Mouse (Mus musculus) CD4-positive naive resting alpha-beta T cell, adult 57 days (primary cell): ENCODE results near the gene Gcdh. TPM values are rescaled to one million over a fixed set of nuclear protein-coding genes. Genes with fewer than 3 reads are reported as not detected.

Source experiments
- total RNA-seq: library from RNA; stranded (reverse); gene quantifications from one replicate; pipeline ENCODE4 v1.2.4, GENCODE M21; 2023

Gene Gcdh
- total RNA-seq: 23.6 TPM

DNA sequence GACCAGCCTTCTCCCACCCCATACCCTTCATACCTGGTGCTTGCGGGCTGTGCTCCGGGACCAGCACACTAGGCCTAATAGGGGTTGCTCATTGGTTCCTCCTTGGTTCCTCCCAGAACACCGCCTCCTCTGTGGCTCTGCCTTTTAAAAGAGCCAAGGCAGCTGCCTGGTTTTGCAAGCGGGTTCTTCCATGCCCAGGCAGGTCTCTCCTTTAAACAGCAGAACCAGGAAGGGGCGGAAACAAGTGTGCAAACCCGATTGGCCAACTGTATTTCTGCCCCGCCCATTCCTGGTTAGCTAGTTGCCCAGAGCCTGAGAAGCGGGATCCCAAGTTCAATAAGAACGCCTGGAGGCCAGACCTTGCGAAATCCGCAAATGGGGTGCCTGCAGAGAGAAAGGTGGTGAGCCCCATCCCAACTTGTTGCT lies at the start of gene Gcdh:
Gcdh (minus strand) TSS at position 213 of the 426 bp plus-strand sequence.

DNA sequence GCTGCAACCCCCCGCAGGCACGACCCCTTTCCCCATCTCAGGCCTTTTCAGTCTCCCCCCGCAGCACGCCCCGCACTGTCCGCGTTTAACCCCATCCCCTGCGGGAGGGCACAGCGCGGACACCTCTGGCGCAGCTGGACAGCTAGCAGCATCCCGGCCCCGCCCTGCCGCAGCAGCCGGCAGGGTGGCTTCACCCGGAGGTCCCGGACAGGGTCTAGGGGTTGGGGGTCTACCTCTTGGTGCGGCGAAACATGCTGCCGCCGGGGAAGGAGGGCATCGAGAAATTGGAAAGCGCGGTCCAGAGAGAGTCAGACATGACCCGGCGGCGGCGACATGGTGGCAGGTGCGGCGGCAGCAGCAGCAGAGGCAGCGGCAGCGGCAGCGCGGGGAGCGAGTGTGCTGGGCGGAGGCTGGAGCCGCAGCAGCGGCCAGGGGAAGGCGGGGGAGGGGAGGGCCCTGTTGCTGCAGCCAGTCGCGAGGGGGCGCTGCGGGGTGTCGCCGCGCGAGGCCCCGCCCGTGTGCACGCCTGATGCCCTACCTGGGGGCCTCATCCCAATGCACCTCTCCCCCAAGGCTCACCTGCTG lies 43.3 kb upstream of the Gcdh start, which contains the start of gene Mast1:
Mast1 (minus strand) TSS at position 398 of the 585 bp plus-strand sequence.

DNA sequence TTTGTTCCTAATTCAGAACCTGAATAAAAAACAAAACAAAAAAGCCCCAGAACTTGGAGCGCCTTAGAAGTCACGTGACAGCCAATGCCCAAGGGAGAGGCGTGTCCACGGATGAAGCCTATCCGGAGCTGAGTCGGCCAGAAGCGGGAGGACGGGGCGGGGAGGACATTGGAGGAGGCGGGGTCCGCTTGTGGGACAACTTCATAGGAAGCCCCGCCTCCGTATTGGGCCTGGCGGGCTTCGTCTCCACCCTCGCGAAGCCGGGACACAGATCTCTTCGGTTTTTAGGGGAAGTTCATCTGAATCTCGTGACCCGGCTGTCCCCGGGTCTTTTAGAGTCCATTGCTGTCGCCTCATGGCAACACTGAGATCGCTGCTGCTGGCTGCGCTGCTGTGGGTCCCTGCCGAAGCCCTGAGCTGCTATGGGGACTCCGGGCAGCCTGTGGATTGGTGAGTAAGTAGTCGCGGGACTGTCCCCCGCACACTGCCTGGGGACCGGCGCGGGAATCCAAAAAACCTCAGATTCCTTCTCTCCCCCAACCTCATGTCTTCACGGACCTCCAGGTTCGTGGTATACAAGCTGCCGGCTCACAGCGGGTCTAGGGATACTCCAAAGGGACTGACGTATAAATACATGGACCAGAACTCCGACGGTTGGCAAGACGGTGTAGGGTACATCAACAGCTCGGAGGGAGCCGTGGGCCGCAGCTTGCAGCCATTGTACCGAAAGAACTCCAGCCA lies 14.9 kb upstream of the Gcdh start, which contains the start of gene Dnase2a:
Dnase2a (plus strand) TSS at position 140 of the 741 bp plus-strand sequence.

DNA sequence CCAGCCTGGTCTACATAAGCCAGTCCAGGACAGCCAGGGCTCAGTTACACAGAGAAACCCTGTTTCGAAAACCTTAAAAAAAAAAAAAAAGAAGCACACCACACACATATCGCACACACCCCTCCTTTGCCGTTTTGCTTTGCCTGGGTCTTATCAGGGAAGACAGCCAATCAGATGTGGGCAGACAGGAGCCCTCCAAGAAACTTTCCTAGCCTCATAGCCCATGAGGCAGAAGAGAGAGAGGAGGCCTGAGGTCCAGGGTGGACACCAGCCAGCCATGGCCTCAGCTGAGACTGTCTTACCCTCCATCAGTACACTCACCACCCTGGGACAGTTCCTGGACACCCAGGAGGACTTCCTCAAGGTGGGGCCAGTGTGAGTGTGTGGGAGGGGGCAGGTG lies 8.0 kb upstream of the Gcdh start, which contains the start of gene Klf1:
Klf1 (plus strand) TSS at position 177 of the 400 bp plus-strand sequence.

DNA sequence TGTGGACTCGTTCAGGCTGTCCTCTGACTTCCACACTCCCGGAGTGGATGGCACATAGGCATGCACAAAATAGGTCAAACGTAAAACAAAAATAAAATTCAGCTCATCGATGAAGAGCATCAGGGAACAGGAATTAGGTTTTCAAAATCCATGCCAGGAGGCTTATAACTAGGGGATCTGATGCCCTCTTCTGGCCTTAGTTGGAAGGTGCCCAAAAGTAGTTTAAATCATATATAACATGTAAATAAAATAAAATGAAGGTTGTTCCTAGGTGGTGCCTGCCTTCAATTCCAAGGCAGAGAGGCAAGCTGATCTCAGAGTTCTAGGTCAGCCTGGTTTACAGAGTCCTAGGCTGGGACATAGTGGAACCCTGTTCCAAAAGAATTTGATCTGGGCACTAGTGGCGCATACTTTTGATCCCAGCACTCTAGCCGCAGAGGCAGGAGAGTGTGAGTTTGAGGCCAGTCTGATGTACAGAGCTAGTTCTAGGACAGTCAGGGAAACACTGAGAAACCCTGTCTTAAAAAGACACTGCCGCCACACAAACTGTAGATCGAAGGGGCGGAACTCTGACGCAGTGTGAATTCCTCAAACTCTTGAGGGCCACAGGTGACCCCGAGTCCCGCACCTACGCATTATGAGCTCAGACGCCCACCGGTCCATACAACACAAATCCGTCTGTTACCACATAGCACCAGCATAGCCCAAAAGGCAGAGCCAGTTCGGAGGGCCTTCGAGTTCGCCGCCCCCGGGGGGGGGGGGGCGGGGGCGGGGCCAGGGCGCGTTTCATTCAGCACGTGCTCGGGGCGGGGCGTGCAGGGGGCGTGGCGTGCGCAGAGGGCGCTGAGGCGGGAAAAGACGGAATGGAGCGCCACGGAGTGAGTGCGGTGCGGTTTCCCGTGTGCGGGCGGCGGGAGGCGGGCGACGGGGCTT lies 22.1 kb downstream of the Gcdh start, which contains the start of gene Syce2:
Syce2 (plus strand) TSS at position 736 of the 933 bp plus-strand sequence.

DNA sequence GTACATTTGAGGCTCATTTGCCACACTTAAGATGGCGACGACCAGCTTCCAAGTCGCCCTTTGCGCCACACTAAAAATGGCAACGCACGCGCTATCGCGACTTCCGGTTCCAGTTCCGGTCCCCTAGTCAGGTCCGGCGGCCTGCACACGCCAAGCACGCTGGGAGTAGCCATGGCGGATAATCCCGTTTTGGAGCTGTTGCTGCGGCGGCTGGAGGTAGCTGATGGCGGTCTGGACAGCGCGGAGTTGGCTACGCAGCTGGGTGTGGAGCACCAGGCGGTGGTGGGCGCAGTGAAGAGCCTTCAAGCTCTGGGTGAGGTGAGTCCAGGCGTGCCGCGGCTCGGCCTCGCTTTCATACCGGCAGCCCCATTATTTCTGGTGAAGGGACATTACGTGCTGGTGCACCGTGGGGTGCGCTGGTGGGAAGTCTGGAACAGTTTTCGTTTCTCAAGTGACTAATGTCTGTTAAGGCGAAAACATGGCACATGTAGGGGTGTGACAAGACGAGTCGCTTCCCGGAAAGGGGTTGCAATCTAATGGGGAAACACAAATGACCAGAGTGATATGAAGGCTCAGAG lies 36.8 kb downstream of the Gcdh start, which contains the start of gene Farsa:
Farsa (plus strand) TSS at position 126 of the 578 bp plus-strand sequence.

DNA sequence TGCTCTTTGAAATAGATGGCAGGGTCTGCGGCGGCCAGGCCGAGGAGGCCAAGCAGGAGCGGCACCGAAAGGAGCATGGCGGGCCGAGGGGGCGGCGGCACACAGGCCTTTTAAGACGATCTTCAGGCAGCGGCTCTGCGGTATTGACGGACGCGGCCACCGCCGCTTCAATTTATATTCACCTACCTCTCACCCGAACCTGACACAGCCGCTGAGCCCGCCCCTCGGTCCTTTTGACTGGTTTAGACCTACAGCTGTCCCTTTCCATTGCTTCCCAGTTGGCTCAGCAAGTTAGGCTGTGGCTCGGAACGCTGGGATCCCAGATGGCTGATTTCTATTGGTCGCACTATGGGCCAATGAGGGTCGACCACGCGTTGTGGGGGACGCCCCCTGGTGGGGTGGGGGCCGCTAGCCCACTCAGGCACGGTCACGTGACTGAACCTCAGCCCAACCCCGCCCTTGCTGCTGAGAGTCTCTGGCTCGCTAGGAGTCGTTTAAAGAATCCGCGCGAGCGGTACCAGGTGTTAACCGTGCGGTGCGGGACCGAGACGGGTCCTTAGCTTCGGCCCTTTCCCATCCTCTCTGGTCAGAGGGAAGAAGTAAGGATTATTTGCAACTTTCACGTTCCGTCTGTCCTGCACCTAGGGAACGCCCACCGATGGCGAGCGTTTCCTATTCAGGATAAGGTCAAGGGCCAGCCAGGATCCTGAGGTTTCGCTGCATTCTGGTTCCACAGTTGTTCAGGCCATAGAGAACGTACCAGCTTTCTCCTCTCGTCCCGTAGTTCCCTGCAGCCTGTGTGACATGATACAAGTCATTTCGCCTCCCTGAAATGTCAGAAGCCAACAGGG lies 46.8 kb downstream of the Gcdh start, which contains the start of gene Calr:
Calr (minus strand) TSS at position 213 of the 851 bp plus-strand sequence.

DNA sequence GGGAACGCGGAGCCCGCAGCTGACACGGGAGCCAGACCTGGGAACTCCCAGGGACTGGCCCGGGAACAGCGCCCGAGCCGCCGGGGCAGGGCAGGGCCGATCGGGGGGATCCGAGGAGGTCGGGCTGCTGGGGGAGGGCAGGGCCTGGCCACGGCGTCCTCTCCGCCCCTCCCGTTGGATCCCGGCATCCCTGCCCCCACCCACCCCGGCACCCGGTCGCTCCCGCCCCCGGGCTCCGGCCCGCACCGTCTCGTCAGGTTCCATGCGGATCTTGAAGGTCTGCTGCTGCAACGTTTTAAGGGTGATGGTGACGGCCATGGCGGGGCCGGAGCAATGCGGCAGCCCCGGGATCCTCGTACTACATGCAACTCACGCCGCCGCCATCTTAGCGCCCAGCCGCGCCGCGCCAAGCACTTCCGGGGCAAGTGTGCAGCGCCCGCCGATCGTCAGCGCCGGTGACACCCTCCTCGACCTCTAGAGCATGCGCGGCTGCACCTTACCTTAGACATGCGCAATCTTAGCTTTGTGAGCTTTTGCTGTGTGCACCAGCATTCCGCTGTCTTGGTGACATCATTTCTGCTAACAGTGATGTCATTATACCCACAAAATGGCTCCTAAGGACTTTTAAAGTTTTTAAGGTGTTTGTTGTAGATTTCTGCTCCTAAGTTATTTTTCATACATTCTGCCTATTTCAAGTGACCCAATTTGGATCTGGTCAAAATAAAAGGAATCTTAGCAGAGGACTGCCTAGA lies 53.3 kb downstream of the Gcdh start, which contains the start of gene Rad23a:
Rad23a (minus strand) TSS at position 418 of the 752 bp plus-strand sequence.

Other genes starting within 250 kb of the Gcdh start
- gene Ier2, start 231.1 kb downstream of the Gcdh start, total RNA-seq: 269 TPM
- 150 TPM for gene Trmt1, start 207.6 kb downstream of the Gcdh start, total RNA-seq
- 42.9 TPM for gene Nacc1, start 206.1 kb downstream of the Gcdh start, total RNA-seq
- gene Lyl1, start 192.5 kb downstream of the Gcdh start, total RNA-seq: 3.7 TPM
- 13.1 TPM for gene G430095P16Rik, start 170.9 kb downstream of the Gcdh start, total RNA-seq
- gene Nfix, start 93.6 kb downstream of the Gcdh start, total RNA-seq: 11.4 TPM
- gene Dand5, start 71.1 kb downstream of the Gcdh start, total RNA-seq: 4.1 TPM
- 16.4 TPM for gene Gadd45gip1, start 62.4 kb downstream of the Gcdh start, total RNA-seq
- gene Rad23a, start 53.3 kb downstream of the Gcdh start, total RNA-seq: 61.8 TPM
- 437 TPM for gene Calr, start 47.0 kb downstream of the Gcdh start, total RNA-seq
- 69.8 TPM for gene Farsa, start 36.9 kb downstream of the Gcdh start, total RNA-seq
- gene Syce2, start 21.8 kb downstream of the Gcdh start, total RNA-seq: 5.5 TPM
- not detected for gene Klf1, start 8.0 kb upstream of the Gcdh start, total RNA-seq
- gene Dnase2a, start 14.6 kb upstream of the Gcdh start, total RNA-seq: 13.4 TPM
- 0.41 TPM for gene Mast1, start 43.4 kb upstream of the Gcdh start, total RNA-seq
- not detected for gene Rtbdn, start 53.1 kb upstream of the Gcdh start, total RNA-seq
- gene Gm49661, start 75.5 kb upstream of the Gcdh start, total RNA-seq: not detected
- gene Prdx2, start 75.7 kb upstream of the Gcdh start, total RNA-seq: 60.2 TPM
- 43.4 TPM for gene Rnaseh2a, start 75.8 kb upstream of the Gcdh start, total RNA-seq
- gene Junb, start 84.8 kb upstream of the Gcdh start, total RNA-seq: 1,875 TPM
- 3.1 TPM for gene Hook2, start 96.7 kb upstream of the Gcdh start, total RNA-seq
- not detected for gene Best2, start 120.6 kb upstream of the Gcdh start, total RNA-seq
- gene Asna1, start 131.4 kb upstream of the Gcdh start, total RNA-seq: 56.3 TPM
- 195 TPM for gene Trir, start 132.9 kb upstream of the Gcdh start, total RNA-seq
- 70.3 TPM for gene Tnpo2, start 143.0 kb upstream of the Gcdh start, total RNA-seq
- gene Fbxw9, start 166.1 kb upstream of the Gcdh start, total RNA-seq: 6.9 TPM
- not detected for gene Gm5741, start 174.1 kb upstream of the Gcdh start, total RNA-seq
- 92.1 TPM for gene Dhps, start 177.8 kb upstream of the Gcdh start, total RNA-seq
- 63.3 TPM for gene Wdr83os, start 186.8 kb upstream of the Gcdh start, total RNA-seq
- 15.2 TPM for gene Wdr83, start 187.4 kb upstream of the Gcdh start, total RNA-seq
- 114 TPM for gene Man2b1, start 189.3 kb upstream of the Gcdh start, total RNA-seq
- gene Zfp791, start 229.2 kb upstream of the Gcdh start, total RNA-seq: 0.35 TPM